Mouse (Mus musculus): ENCODE measurements around the gene Mpdz. TPM values are rescaled to one million over a fixed set of nuclear protein-coding genes. Genes with fewer than 3 reads are reported as not detected.

Mpdz gene
- polyA plus RNA-seq, 1 experiment from 2014 or later: 24.7 TPM

GRCm38 (mm10) chr4:81387644-81388043 lies 55.0 kb downstream of the Mpdz start:
- ATAC-seq: no peak
- no peaks in the 10 kb centered on the region for H3K9me3 ChIP-seq
- H3K27ac ChIP-seq: no peak overlapping the region
- no peak overlapping the region for H3K9ac ChIP-seq (replicated peaks)
- no peak overlapping the region for H3K4me3 ChIP-seq (replicated peaks)
- H3K4me1 ChIP-seq (replicated peaks): peaks cover 8% of the 10 kb centered on the region
- peaks cover 13% of the 10 kb centered on the region; the same call in 1 of the 2 replicates for H3K36me3 ChIP-seq
- 75% methylated on average over 2 of the region's 2 CpGs for WGBS
- no peak overlapping the region for H3K4me2 ChIP-seq (replicated peaks)
- H3K27me3 ChIP-seq: no peaks in the 10 kb centered on the region

- no peak overlapping the region for H3K27ac ChIP-seq
- WGBS: 93% methylated on average over 4 of the region's 4 CpGs
- no peaks in the 10 kb centered on the region for H3K9me3 ChIP-seq
- no peak overlapping the region for H3K9ac ChIP-seq (replicated peaks)
- no peak for ATAC-seq
- no peaks in the 10 kb centered on the region for H3K4me1 ChIP-seq (replicated peaks)
- no peak overlapping the region for H3K4me3 ChIP-seq (replicated peaks)
- no peaks in the 10 kb centered on the region for H3K27me3 ChIP-seq
- H3K36me3 ChIP-seq: 0 out of 2 replicates have a peak, but pooled peaks cover 6% of the 10 kb centered on the region
- no peak overlapping the region for H3K4me2 ChIP-seq (replicated peaks)
These were observed 70.3 kb downstream of the Mpdz start for GRCm38 (mm10) chr4:81372355-81372754.

- Histone ChIP-seq H3K4me3 (replicated peaks) (no peak overlapping the region), H3K4me1 (replicated peaks) (peaks cover 4% of the 10 kb centered on the region; the same call in 1 of the 2 replicates), H3K9me3 (no peaks in the 10 kb centered on the region), H3K27me3 (no peaks in the 10 kb centered on the region), H3K9ac (replicated peaks) (no peak overlapping the region), H3K36me3 (peaks cover 21% of the 10 kb centered on the region), H3K27ac (no peak overlapping the region), H3K4me2 (replicated peaks) (no peak overlapping the region)
- ATAC-seq: peak; percentile 87
- WGBS: 40% methylated on average over 3 of the region's 3 CpGs
These were observed 91.2 kb downstream of the Mpdz start for GRCm38 (mm10) chr4:81351368-81351767.

GRCm38 (mm10) chr4:81348646-81349045 lies 94.0 kb downstream of the Mpdz start:
- Histone ChIP-seq H3K27ac (no peak overlapping the region), H3K9me3 (no peaks in the 10 kb centered on the region), H3K4me1 (replicated peaks) (peaks cover 4% of the 10 kb centered on the region; the same call in 1 of the 2 replicates), H3K9ac (replicated peaks) (no peak overlapping the region), H3K4me2 (replicated peaks) (no peak overlapping the region), H3K27me3 (no peaks in the 10 kb centered on the region), H3K4me3 (replicated peaks) (no peak overlapping the region), H3K36me3 (peaks cover 13% of the 10 kb centered on the region; the same call in 1 of the 2 replicates)
- ATAC-seq: no peak
- 92% methylated on average over 7 of the region's 7 CpGs for WGBS

- no peak overlapping the region for H3K9ac ChIP-seq (replicated peaks)
- H3K27me3 ChIP-seq: no peaks in the 10 kb centered on the region
- ATAC-seq: no peak
- no peak overlapping the region for H3K4me3 ChIP-seq (replicated peaks)
- H3K4me2 ChIP-seq (replicated peaks): no peak overlapping the region
- 96% methylated on average over 3 of the region's 3 CpGs for WGBS
- no peak overlapping the region for H3K27ac ChIP-seq
- no peaks in the 10 kb centered on the region for H3K4me1 ChIP-seq (replicated peaks)
- H3K9me3 ChIP-seq: no peaks in the 10 kb centered on the region
- peaks cover 13% of the 10 kb centered on the region; the same call in 1 of the 2 replicates for H3K36me3 ChIP-seq
These were observed 97.5 kb downstream of the Mpdz start for GRCm38 (mm10) chr4:81345141-81345540.

- no peak for ATAC-seq
- no peak overlapping the region for H3K4me2 ChIP-seq (replicated peaks)
- no peak overlapping the region for H3K9ac ChIP-seq (replicated peaks)
- H3K36me3 ChIP-seq: peaks cover 5% of the 10 kb centered on the region; the same call in 1 of the 2 replicates
- no peaks in the 10 kb centered on the region for H3K9me3 ChIP-seq
- H3K4me3 ChIP-seq (replicated peaks): no peak overlapping the region
- peaks cover 20% of the 10 kb centered on the region for H3K4me1 ChIP-seq (replicated peaks)
- no peaks in the 10 kb centered on the region for H3K27me3 ChIP-seq
- 77% methylated on average over 2 of the region's 2 CpGs for WGBS
- H3K27ac ChIP-seq: peak overlapping the region; percentile 67
These were observed 109.0 kb downstream of the Mpdz start for GRCm38 (mm10) chr4:81333628-81333991.

GRCm38 (mm10) chr4:81332901-81333627 lies 109.6 kb downstream of the Mpdz start:
- H3K9ac ChIP-seq (replicated peaks): no peak overlapping the region

GRCm38 (mm10) chr4:81332439-81332841 lies 110.2 kb downstream of the Mpdz start:
- Histone ChIP-seq H3K27ac (peak overlapping the region; percentile 67), H3K27me3 (no peaks in the 10 kb centered on the region), H3K4me2 (replicated peaks) (peak overlapping the region; percentile 21), H3K4me3 (replicated peaks) (no peak overlapping the region), H3K9me3 (no peaks in the 10 kb centered on the region), H3K36me3 (peaks cover 5% of the 10 kb centered on the region; the same call in 1 of the 2 replicates), H3K9ac (replicated peaks) (no peak overlapping the region), H3K4me1 (replicated peaks) (peaks cover 26% of the 10 kb centered on the region)
- 16% methylated on average over 6 of the region's 6 CpGs for WGBS
- ATAC-seq: peak; percentile 81

More at GRCm38 (mm10) chr4:81332901-81333627, 109.6 kb downstream of the Mpdz start:
- ATAC-seq: peak; percentile 73
- Histone ChIP-seq H3K4me2 (replicated peaks) (peak overlapping the region; percentile 21; the same call in 1 of the 2 replicates), H3K4me1 (replicated peaks) (peaks cover 20% of the 10 kb centered on the region), H3K4me3 (replicated peaks) (no peak overlapping the region), H3K9me3 (no peaks in the 10 kb centered on the region), H3K27me3 (no peaks in the 10 kb centered on the region), H3K27ac (peak overlapping the region; percentile 67), H3K36me3 (peaks cover 5% of the 10 kb centered on the region; the same call in 1 of the 2 replicates)
- WGBS: 33% methylated on average over 11 of the region's 11 CpGs

GRCm38 (mm10) chr4:81327694-81328093 lies 114.9 kb downstream of the Mpdz start:
- Histone ChIP-seq H3K36me3 (0 out of 2 replicates have a peak, but pooled peaks cover 2% of the 10 kb centered on the region), H3K4me3 (replicated peaks) (no peak overlapping the region), H3K27me3 (no peaks in the 10 kb centered on the region), H3K9ac (replicated peaks) (no peak overlapping the region), H3K4me1 (replicated peaks) (peaks cover 16% of the 10 kb centered on the region), H3K9me3 (no peaks in the 10 kb centered on the region), H3K4me2 (replicated peaks) (no peak overlapping the region), H3K27ac (no peak overlapping the region)
- ATAC-seq: peak; percentile 79
- 84% methylated on average over 2 of the region's 2 CpGs for WGBS

GRCm38 (mm10) chr4:81323853-81324252 lies 118.8 kb downstream of the Mpdz start:
- peaks cover 6% of the 10 kb centered on the region; the same call in 1 of the 2 replicates for H3K36me3 ChIP-seq
- H3K4me2 ChIP-seq (replicated peaks): no peak overlapping the region
- H3K9me3 ChIP-seq: no peaks in the 10 kb centered on the region
- no peak overlapping the region for H3K9ac ChIP-seq (replicated peaks)
- no peaks in the 10 kb centered on the region for H3K27me3 ChIP-seq
- no peak overlapping the region for H3K4me3 ChIP-seq (replicated peaks)
- H3K4me1 ChIP-seq (replicated peaks): peaks cover 6% of the 10 kb centered on the region; the same call in 1 of the 2 replicates
- WGBS: 91% methylated on average over 4 of the region's 4 CpGs
- ATAC-seq: no peak
- H3K27ac ChIP-seq: no peak overlapping the region

- Histone ChIP-seq H3K9ac (replicated peaks) (no peak overlapping the region), H3K36me3 (peaks cover 6% of the 10 kb centered on the region; the same call in 1 of the 2 replicates), H3K9me3 (no peaks in the 10 kb centered on the region), H3K27me3 (no peaks in the 10 kb centered on the region), H3K4me2 (replicated peaks) (no peak overlapping the region), H3K4me3 (replicated peaks) (no peak overlapping the region), H3K4me1 (replicated peaks) (no peaks in the 10 kb centered on the region), H3K27ac (no peak overlapping the region)
- ATAC-seq: no peak
- WGBS: 84% methylated on average over 3 of the region's 3 CpGs
These were observed 120.4 kb downstream of the Mpdz start for GRCm38 (mm10) chr4:81322232-81322631.

- H3K4me1 ChIP-seq (replicated peaks): no peaks in the 10 kb centered on the region
- H3K9ac ChIP-seq (replicated peaks): no peak overlapping the region
- H3K27ac ChIP-seq: no peak overlapping the region
- 83% methylated on average over 5 of the region's 5 CpGs for WGBS
- H3K4me3 ChIP-seq (replicated peaks): no peak overlapping the region
- H3K27me3 ChIP-seq: no peaks in the 10 kb centered on the region
- no peak overlapping the region for H3K4me2 ChIP-seq (replicated peaks)
- H3K9me3 ChIP-seq: no peaks in the 10 kb centered on the region
- no peak for ATAC-seq
- peaks cover 8% of the 10 kb centered on the region for H3K36me3 ChIP-seq
These were observed 128.0 kb downstream of the Mpdz start for GRCm38 (mm10) chr4:81314618-81315017.

Data from midbrain, embryonic 13.5 days (tissue).